Mouse (Mus musculus) embryonic fibroblast, embryonic 13.5 days (primary cell): ENCODE measurements around the gene Cpne9.

Experiments
- CTCF ChIP-seq: IDR thresholded peaks from 2 replicates; pipeline ENCODE4 v1.5.1; 2011; ENCODE audit warnings: mild to moderate bottlenecking, control low read depth, low read length, moderate library complexity, borderline replicate concordance; ENCODE audit not compliant: insufficient read depth
- POLR2A ChIP-seq: IDR thresholded peaks from 2 replicates; pipeline ENCODE4 v1.6.1; 2011; ENCODE audit warnings: low read depth, mild to moderate bottlenecking, control low read depth, low read length, moderate library complexity

GRCm38 (mm10) chr6:113250786-113251185, 31.3 kb upstream of the Cpne9 start:
- TF ChIP-seq CTCF (no peak), POLR2A (no peak)
